Mouse (Mus musculus) MEL (cell line): Measurements from ENCODE around the gene Nod1. TPM values are rescaled to one million over a fixed set of nuclear protein-coding genes. Genes with fewer than 3 reads are reported as not detected.

Source experiments
- DNase-seq: peaks from one replicate; pipeline ENCODE4 v3.0.0; 2011; ENCODE audit warnings: low read depth, low spot score
- H3K27ac ChIP-seq: 2 replicates; pipeline ENCODE4 v1.5.1; 2012; ENCODE audit warnings: low read depth, mild to moderate bottlenecking, control low read depth, low read length, moderate library complexity; ENCODE audit not compliant: control insufficient read depth
- H3K27me3 ChIP-seq, 2 experiments: fragments of 150-350 bp in 1 of 2; sonication (generic) in 1 of 2; 2 replicates each; pipeline ENCODE4 v1.6.1; 2012; ENCODE audit warnings: low read length in 2 of 2, mild to moderate bottlenecking in 2 of 2, improper control_type of control experiment in 1 of 2, moderate library complexity in 1 of 2; ENCODE audit not compliant: insufficient read depth in 2 of 2, control insufficient read depth in 1 of 2
- H3K36me3 ChIP-seq, 2 experiments: 2 replicates each; pipeline ENCODE4 v1.6.1; 2012 to 2014; ENCODE audit warnings: low read length in 2 of 2, improper control_type of control experiment in 1 of 2, inconsistent platforms in 1 of 2, mild to moderate bottlenecking in 1 of 2; ENCODE audit not compliant: insufficient read depth in 2 of 2, control insufficient read depth in 1 of 2
- H3K4me1 ChIP-seq, 2 experiments: fragments of 150-350 bp in 1 of 2; sonication (generic) in 1 of 2; 2 replicates each; pipeline ENCODE4 v1.6.1; 2012; ENCODE audit warnings: low read length in 2 of 2, improper control_type of control experiment in 1 of 2, mild to moderate bottlenecking in 1 of 2; ENCODE audit not compliant: insufficient read depth in 2 of 2, control insufficient read depth in 1 of 2
- H3K4me3 ChIP-seq, 2 experiments: fragments of 150-350 bp in 1 of 2; sonication (generic) in 1 of 2; 2 replicates each; pipeline ENCODE4 v1.5.1; 2012; ENCODE audit warnings: low read depth in 2 of 2, low read length in 2 of 2, mild to moderate bottlenecking in 2 of 2, moderate library complexity in 2 of 2, control low read depth in 1 of 2, improper control_type of control experiment in 1 of 2; ENCODE audit not compliant: control insufficient read depth in 1 of 2, insufficient read depth in 1 of 2
- H3K79me2 ChIP-seq: 2 replicates; pipeline ENCODE4 v1.6.1; 2012; ENCODE audit warnings: mild to moderate bottlenecking, low read length, moderate library complexity; ENCODE audit not compliant: control insufficient read depth, poor library complexity, insufficient read depth
- H3K9ac ChIP-seq: 2 replicates; pipeline ENCODE4 v1.6.1; 2012; ENCODE audit warnings: low read depth, mild to moderate bottlenecking, control low read depth, low read length, moderate library complexity; ENCODE audit not compliant: control insufficient read depth, poor library complexity, severe bottlenecking
- H3K9me3 ChIP-seq: fragments of 150-350 bp; sonication (generic); replicated peaks from 2 replicates; pipeline ENCODE4 v1.6.1; 2012; ENCODE audit warnings: mild to moderate bottlenecking, low read length, improper control_type of control experiment, moderate library complexity; ENCODE audit not compliant: insufficient read depth
- EP300 ChIP-seq, 2 experiments: IDR thresholded peaks; 2 replicates each; pipeline ENCODE4 v1.6.1; 2011; ENCODE audit warnings: improper control_type of control experiment in 2 of 2, low read length in 2 of 2, low read depth in 1 of 2, mild to moderate bottlenecking in 1 of 2
- GABPA ChIP-seq: IDR thresholded peaks from 2 replicates; pipeline ENCODE4 v1.6.1; 2012; ENCODE audit warnings: low read depth, mild to moderate bottlenecking, inconsistent platforms, low read length, improper control_type of control experiment, moderate library complexity
- GATA1 ChIP-seq: IDR thresholded peaks from 2 replicates; pipeline ENCODE4 v1.6.1; 2011; ENCODE audit warnings: low read depth, low read length, improper control_type of control experiment
- MEF2A ChIP-seq: IDR thresholded peaks from 2 replicates; pipeline ENCODE4 v1.6.1; 2014; ENCODE audit warnings: low read depth, mild to moderate bottlenecking, inconsistent platforms, low read length, improper control_type of control experiment; ENCODE audit not compliant: poor library complexity, insufficient replicate concordance, severe bottlenecking; ENCODE audit errors: extremely low read depth
- MYC ChIP-seq: IDR thresholded peaks from 2 replicates; pipeline ENCODE4 v1.6.1; 2011; ENCODE audit warnings: low read depth, mild to moderate bottlenecking, low read length, improper control_type of control experiment, moderate library complexity
- POLR2A ChIP-seq, 2 experiments: IDR thresholded peaks; 2 replicates each; pipeline ENCODE4 v1.6.1; 2011 to 2012; ENCODE audit warnings: low read length in 2 of 2, mild to moderate bottlenecking in 2 of 2, control low read depth in 1 of 2, improper control_type of control experiment in 1 of 2, low read depth in 1 of 2, moderate library complexity in 1 of 2; ENCODE audit not compliant: control insufficient read depth in 1 of 2, insufficient read depth in 1 of 2, poor library complexity in 1 of 2
- RAD21 ChIP-seq: IDR thresholded peaks from 2 replicates; pipeline ENCODE4 v1.6.1; 2011; ENCODE audit warnings: mild to moderate bottlenecking, low read depth, low read length, improper control_type of control experiment
- USF2 ChIP-seq, 2 experiments: IDR thresholded peaks; 2 replicates each; pipeline ENCODE4 v1.6.1; 2011 to 2012; ENCODE audit warnings: improper control_type of control experiment in 2 of 2, low read length in 2 of 2, borderline replicate concordance in 1 of 2, inconsistent platforms in 1 of 2, low read depth in 1 of 2, mild to moderate bottlenecking in 1 of 2; ENCODE audit not compliant: insufficient read depth in 1 of 2
- ZC3H11A ChIP-seq: IDR thresholded peaks from 2 replicates; pipeline ENCODE4 v1.6.1; 2012; ENCODE audit warnings: low read depth, mild to moderate bottlenecking, inconsistent platforms, low read length, improper control_type of control experiment
- ZNF384 ChIP-seq: IDR thresholded peaks from 2 replicates; pipeline ENCODE4 v1.6.1; 2012; ENCODE audit warnings: low read depth, mild to moderate bottlenecking, inconsistent platforms, low read length, improper control_type of control experiment
- polyA plus RNA-seq, 2 experiments: library from polyadenylated mRNA; stranded (reverse) in 1 of 2; unstranded in 1 of 2; fragments of >175 nt in 1 of 2; fragments of >200 nt in 1 of 2; gene quantifications; 2 replicates each; pipeline versions ENCODE4 v1.2.1 to v1.2.4; 2012; ENCODE audit warnings: low replicate concordance in 2 of 2, low read depth in 1 of 2; ENCODE audit not compliant: insufficient read length in 2 of 2, insufficient read depth in 1 of 2, missing spikeins in 1 of 2
- total RNA-seq: library from RNA; depleted of rRNA; stranded (reverse); fragments of 300-350 nt; gene quantifications from 2 replicates; pipeline ENCODE4 v1.2.3, GENCODE M21; 2012

Gene Nod1
- total and polyA plus RNA-seq, 3 experiments: 0.12 to 0.21 TPM; not detected in 1

GRCm38 (mm10) chr6:54890221-54890620 is 82.2 kb downstream of the Nod1 start (continued):
- TF ChIP-seq MYC: no peak

GRCm38 (mm10) chr6:54886195-54886594 is 86.2 kb downstream of the Nod1 start:
- Histone ChIP-seq H3K79me2 (no peaks in the 10 kb centered on the region), H3K4me3 (no peak overlapping the region), H3K27ac (no peak overlapping the region), H3K9me3 (no peaks in the 10 kb centered on the region), H3K4me1 (no peaks in the 10 kb centered on the region; a peak in 1 of 4 replicates), H3K36me3 (peaks cover 0 to 5% of the 10 kb centered on the region in 2 experiments; a peak in 1 of 4 replicates), H3K27me3 (no peaks in the 10 kb centered on the region), H3K9ac (no peak overlapping the region)
- TF ChIP-seq MEF2A (no peak), USF2 (IDR thresholded peaks at IDR 0.05; ENCODE audit: borderline replicate concordance in 1 of 2, insufficient read depth in 1 of 2, low read depth in 1 of 2, low read length in 2 of 2) (no peak), EP300 (IDR thresholded peaks at IDR 0.05; ENCODE audit: low read depth in 1 of 2, low read length in 2 of 2) (no peak), ZC3H11A (no peak)
- no peak for DNase-seq

- Histone ChIP-seq H3K4me1 (no peaks in the 10 kb centered on the region; a peak in 1 of 4 replicates), H3K36me3 (peaks cover 0 to 7% of the 10 kb centered on the region in 2 experiments; a peak in 1 of 4 replicates), H3K9me3 (no peaks in the 10 kb centered on the region), H3K79me2 (no peaks in the 10 kb centered on the region; the same call in 1 of the 2 replicates), H3K9ac (no peak overlapping the region)
- DNase-seq: no peak
- TF ChIP-seq GATA1: no peak
- TF ChIP-seq, all 39 proteins: peak for 0
- Histone ChIP-seq H3K4me3 (no peak overlapping the region), H3K27me3 (no peaks in the 10 kb centered on the region), H3K27ac (no peak overlapping the region)
Observed at GRCm38 (mm10) chr6:54883424-54883823, 89.0 kb downstream of the Nod1 start.

GRCm38 (mm10) chr6:54880086-54880485 is 92.3 kb downstream of the Nod1 start:
- H3K36me3 ChIP-seq: peaks cover 5 to 14% of the 10 kb centered on the region in 2 experiments; a peak in 3 of 4 replicates
- no peak for TF ChIP-seq RAD21
- TF ChIP-seq GABPA: no peak
- TF ChIP-seq POLR2A (IDR thresholded peaks at IDR 0.05; ENCODE audit: control insufficient read depth in 1 of 2, insufficient read depth in 1 of 2, low read depth in 1 of 2, low read length in 2 of 2, poor library complexity in 1 of 2): no peak
- no peak for TF ChIP-seq ZNF384
- TF ChIP-seq, all 39 proteins: peak for 0
- DNase-seq: no peak
- H3K9ac ChIP-seq: no peak overlapping the region
- H3K27me3 ChIP-seq: no peaks in the 10 kb centered on the region
- H3K9me3 ChIP-seq: no peaks in the 10 kb centered on the region
- H3K79me2 ChIP-seq: peaks cover 3% of the 10 kb centered on the region; the same call in 1 of the 2 replicates
- peaks cover 3 to 5% of the 10 kb centered on the region in 2 experiments; a peak in 3 of 4 replicates for H3K4me1 ChIP-seq
- H3K4me3 ChIP-seq: no peak overlapping the region
- H3K27ac ChIP-seq: no peak overlapping the region
